Mouse (Mus musculus): Measurements from ENCODE around the gene Dkk3.

DNA sequence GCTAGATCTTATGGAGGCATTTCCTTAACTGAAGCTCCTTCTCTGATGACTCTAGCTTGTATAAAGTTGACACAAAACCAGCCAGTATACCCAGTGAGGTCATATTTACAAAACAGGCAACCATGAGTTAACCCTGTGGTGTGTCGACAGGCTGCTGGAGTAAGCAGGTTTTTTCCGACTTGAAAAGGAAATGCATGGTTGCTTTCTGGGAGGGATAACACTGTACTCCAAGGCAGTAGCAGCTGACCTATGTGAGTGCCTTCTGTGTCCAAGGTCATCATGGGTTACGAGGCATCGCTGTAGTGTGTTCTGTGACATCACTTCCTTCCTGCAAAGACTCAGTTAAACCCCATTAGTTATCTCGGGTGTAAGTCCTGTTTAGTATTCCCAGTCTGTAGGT, 55.9 kb downstream of the Dkk3 start:
- TF ChIP-seq CTCF (IDR thresholded peaks at IDR 0.05; ENCODE audit: extremely low read depth, insufficient read depth, low read length): no peak
- TF ChIP-seq POLR2A (IDR thresholded peaks at IDR 0.05; ENCODE audit: extremely low read depth, insufficient read depth, low read length): no peak

All from cortical plate, adult 2 months (tissue).